Mouse (Mus musculus) midbrain, embryonic 14.5 days (tissue): ENCODE results near the gene Etfa. TPM values are rescaled to one million over a fixed set of nuclear protein-coding genes. Genes with fewer than 3 reads are reported as not detected.

Source experiments
- ATAC-seq: fragments of 200-750 bp; cut with Nextera tagmentation; 2 replicates; pipeline ENCODE4 v1.8.0; 2017; ENCODE audit warnings: moderate number of reproducible peaks, moderate library complexity; ENCODE audit not compliant: low FRiP score, low TSS enrichment
- DNase-seq: peaks from one replicate; pipeline ENCODE4 v3.0.0-alpha.2; 2015
- H3K27ac ChIP-seq: fragments of 300-500 bp; sonication (generic); replicated peaks from 2 replicates; pipeline ENCODE4 v1.5.1; 2014; ENCODE audit warnings: mild to moderate bottlenecking, low read depth, low read length, moderate library complexity
- H3K27me3 ChIP-seq: fragments of 300-500 bp; sonication (generic); 2 replicates; pipeline ENCODE4 v1.6.1; 2014; ENCODE audit warnings: low read length, control low read depth, mixed read lengths; ENCODE audit not compliant: control insufficient read depth, insufficient read depth
- H3K36me3 ChIP-seq: fragments of 300-500 bp; sonication (generic); 2 replicates; pipeline ENCODE4 v1.6.1; 2014; ENCODE audit warnings: low read length, control low read depth; ENCODE audit not compliant: control insufficient read depth, insufficient read depth
- H3K4me1 ChIP-seq: fragments of 300-500 bp; sonication (generic); 2 replicates; pipeline ENCODE4 v1.6.1; 2014; ENCODE audit warnings: mild to moderate bottlenecking, antibody characterized with exemption, low read length, control low read depth; ENCODE audit not compliant: control insufficient read depth, insufficient read depth
- H3K4me2 ChIP-seq: fragments of 300-500 bp; sonication (generic); 2 replicates; pipeline ENCODE4 v1.6.1; 2014; ENCODE audit warnings: mild to moderate bottlenecking, low read length, moderate library complexity
- H3K4me3 ChIP-seq: fragments of 300-500 bp; sonication (generic); replicated peaks from 2 replicates; pipeline ENCODE4 v1.5.1; 2014; ENCODE audit warnings: low read depth, low read length
- H3K9ac ChIP-seq: fragments of 300-500 bp; sonication (generic); replicated peaks from 2 replicates; pipeline ENCODE4 v1.6.1; 2014; ENCODE audit warnings: mild to moderate bottlenecking, low read length, moderate library complexity
- H3K9me3 ChIP-seq: fragments of 300-500 bp; sonication (generic); 2 replicates; pipeline ENCODE4 v1.6.1; 2016; ENCODE audit warnings: low read length, control low read depth, mixed read lengths; ENCODE audit not compliant: control insufficient read depth
- WGBS: fragments of 180-500 bp; shearing (Covaris S2); extraction: QIAGEN DNeasy Blood & Tissue Kit; methylation state at CpG from one replicate; pipeline ENCODE4 v1.1.7; 2014; 5-methylcytosine and 5-hydroxymethylcytosine counted together
- polyA plus RNA-seq: library from polyadenylated mRNA; unstranded; fragments of >200 nt; fragmentation: Nextera tagmentation; extraction: Ambion mirVana; gene quantifications from 2 replicates; pipeline ENCODE4 v1.2.1, GENCODE M21; 2014

Etfa gene
- 75.6 and 94.1 TPM in 2 replicates for polyA plus RNA-seq

- Histone ChIP-seq H3K36me3 (no peaks in the 10 kb centered on the region), H3K27ac (peak within 1 kb of the TSS; percentile 79), H3K4me3 (peak within 1 kb of the TSS; percentile 86), H3K9me3 (no peaks in the 10 kb centered on the region), H3K9ac (peak within 1 kb of the TSS; percentile 84), H3K27me3 (peaks cover 12% of the 10 kb centered on the region; the same call in 1 of the 2 replicates), H3K4me2 (peak within 1 kb of the TSS; percentile 95), H3K4me1 (no peaks in the 10 kb centered on the region)
- DNase-seq (peak; percentile 98), ATAC-seq (peak; percentile 99)
- WGBS = under 1% methylated on average over 47 of the region's 47 CpGs
These were observed at the start of gene Etfa for GRCm38 (mm10) chr9:55512027-55512543. Gene Etfa (minus strand): TSS chr9:55512243.

GRCm38 (mm10) chr9:55560960-55561359 is 48.9 kb upstream of the Etfa start:
- no peak overlapping the region for H3K4me3 ChIP-seq
- ATAC-seq = no peak
- H3K9me3 ChIP-seq = no peaks in the 10 kb centered on the region
- H3K27ac ChIP-seq = no peak overlapping the region
- no peak for DNase-seq
- no peaks in the 10 kb centered on the region for H3K4me1 ChIP-seq
- H3K27me3 ChIP-seq = no peaks in the 10 kb centered on the region
- no peaks in the 10 kb centered on the region for H3K36me3 ChIP-seq
- WGBS = 77% methylated on average over 1 of the region's 1 CpGs
- H3K4me2 ChIP-seq = no peak overlapping the region
- no peak overlapping the region for H3K9ac ChIP-seq

GRCm38 (mm10) chr9:55554986-55555385 is 42.9 kb upstream of the Etfa start:
- ATAC-seq (no peak), DNase-seq (no peak)
- WGBS = 81% methylated on average over 1 of the region's 1 CpGs
- Histone ChIP-seq H3K4me2 (no peak overlapping the region), H3K4me3 (no peak overlapping the region), H3K9me3 (no peaks in the 10 kb centered on the region), H3K27me3 (peaks cover 11% of the 10 kb centered on the region), H3K27ac (no peak overlapping the region), H3K4me1 (no peaks in the 10 kb centered on the region), H3K9ac (no peak overlapping the region), H3K36me3 (no peaks in the 10 kb centered on the region)

GRCm38 (mm10) chr9:55549302-55549890 is 37.4 kb upstream of the Etfa start:
- Histone ChIP-seq H3K4me2 (no peak overlapping the region), H3K27me3 (peaks cover 63% of the 10 kb centered on the region), H3K27ac (no peak overlapping the region), H3K9ac (no peak overlapping the region), H3K9me3 (no peaks in the 10 kb centered on the region), H3K4me3 (no peak overlapping the region), H3K4me1 (peaks cover 4% of the 10 kb centered on the region; the same call in 1 of the 2 replicates), H3K36me3 (no peaks in the 10 kb centered on the region)
- no peak for ATAC-seq
- WGBS = 3% methylated on average over 16 of the region's 16 CpGs
- DNase-seq = peak; percentile 40

- H3K36me3 ChIP-seq = no peaks in the 10 kb centered on the region
- no peak overlapping the region for H3K4me2 ChIP-seq
- no peak overlapping the region for H3K9ac ChIP-seq
- H3K4me1 ChIP-seq = peaks cover 4% of the 10 kb centered on the region
- H3K27me3 ChIP-seq = peaks cover 68% of the 10 kb centered on the region
- 17% methylated on average over 3 of the region's 3 CpGs for WGBS
- ATAC-seq (no peak), DNase-seq (no peak)
- no peak overlapping the region for H3K27ac ChIP-seq
- H3K9me3 ChIP-seq = no peaks in the 10 kb centered on the region
- no peak overlapping the region for H3K4me3 ChIP-seq
These were observed 36.8 kb upstream of the Etfa start for GRCm38 (mm10) chr9:55548871-55549270.

GRCm38 (mm10) chr9:55546176-55547010 is 34.4 kb upstream of the Etfa start:
- Histone ChIP-seq H3K4me1 (peaks cover 7% of the 10 kb centered on the region), H3K27me3 (peaks cover 91% of the 10 kb centered on the region), H3K9me3 (no peaks in the 10 kb centered on the region), H3K27ac (no peak overlapping the region), H3K9ac (no peak overlapping the region), H3K36me3 (no peaks in the 10 kb centered on the region), H3K4me3 (peak overlapping the region; percentile 17; the same call in 1 of the 2 replicates), H3K4me2 (peak overlapping the region; percentile 34)
- ATAC-seq = peak; percentile 21; the same call in 1 of the 2 replicates
- 2% methylated on average over 63 of the region's 63 CpGs for WGBS
- peak; percentile 47 for DNase-seq

GRCm38 (mm10) chr9:55545556-55546175 is 33.6 kb upstream of the Etfa start:
- Histone ChIP-seq H3K27me3 (peaks cover 92% of the 10 kb centered on the region), H3K4me3 (peak overlapping the region; percentile 17; the same call in 1 of the 2 replicates), H3K4me1 (peaks cover 11% of the 10 kb centered on the region), H3K4me2 (peak overlapping the region; percentile 34), H3K9me3 (no peaks in the 10 kb centered on the region), H3K27ac (no peak overlapping the region), H3K9ac (no peak overlapping the region), H3K36me3 (no peaks in the 10 kb centered on the region)
- WGBS = 5% methylated on average over 41 of the region's 41 CpGs
- ATAC-seq (no peak), DNase-seq (peak; percentile 44)

GRCm38 (mm10) chr9:55544861-55545555 is 33.0 kb upstream of the Etfa start:
- Histone ChIP-seq H3K4me2 (no peak overlapping the region), H3K9me3 (no peaks in the 10 kb centered on the region), H3K4me3 (no peak overlapping the region), H3K9ac (no peak overlapping the region), H3K36me3 (no peaks in the 10 kb centered on the region), H3K27ac (no peak overlapping the region), H3K4me1 (peaks cover 13% of the 10 kb centered on the region), H3K27me3 (peaks cover 93% of the 10 kb centered on the region)
- ATAC-seq = no peak
- under 1% methylated on average over 30 of the region's 30 CpGs for WGBS
- DNase-seq = peak; percentile 56
